Mouse (Mus musculus): ENCODE data around the gene Kcnn3.

DNA sequence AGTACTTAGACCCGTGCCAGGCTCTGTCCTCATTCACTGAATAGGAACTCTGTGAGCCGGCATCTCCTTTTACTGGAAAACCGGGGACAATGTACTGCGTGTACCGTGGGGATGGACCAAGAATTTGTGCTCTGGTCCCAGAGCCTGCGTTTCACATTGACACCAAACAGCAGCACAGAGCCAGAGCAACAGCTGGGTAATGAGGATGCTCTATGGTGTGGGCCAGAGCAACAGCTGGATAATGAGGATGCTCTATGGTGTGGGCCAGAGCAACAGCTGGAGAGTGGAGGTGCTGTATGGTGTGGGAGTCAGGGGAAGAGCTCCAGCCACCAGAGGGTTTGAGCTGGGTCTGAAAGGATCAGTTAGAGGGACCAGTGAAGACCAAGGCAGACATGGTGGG, 114.0 kb downstream of the Kcnn3 start:
- TF ChIP-seq GATA1 (IDR thresholded peaks at IDR 0.05; ENCODE audit: low read length) (no peak), TAL1 (IDR thresholded peaks at IDR 0.05; ENCODE audit: low read length) (no peak)

Measured in erythroblast, embryonic 14.5 days (primary cell).